Mouse (Mus musculus) c-Kit-positive CD71-negative TER-119-negative erythroid progenitor cells, embryonic 14.5 days (primary cell): ENCODE measurements around the gene Nptx2.

Experiments used
- DNase-seq: peaks from one replicate; pipeline ENCODE4 v3.0.0-alpha.2; 2013; ENCODE audit warnings: low read depth

Nptx2 gene

DNA sequence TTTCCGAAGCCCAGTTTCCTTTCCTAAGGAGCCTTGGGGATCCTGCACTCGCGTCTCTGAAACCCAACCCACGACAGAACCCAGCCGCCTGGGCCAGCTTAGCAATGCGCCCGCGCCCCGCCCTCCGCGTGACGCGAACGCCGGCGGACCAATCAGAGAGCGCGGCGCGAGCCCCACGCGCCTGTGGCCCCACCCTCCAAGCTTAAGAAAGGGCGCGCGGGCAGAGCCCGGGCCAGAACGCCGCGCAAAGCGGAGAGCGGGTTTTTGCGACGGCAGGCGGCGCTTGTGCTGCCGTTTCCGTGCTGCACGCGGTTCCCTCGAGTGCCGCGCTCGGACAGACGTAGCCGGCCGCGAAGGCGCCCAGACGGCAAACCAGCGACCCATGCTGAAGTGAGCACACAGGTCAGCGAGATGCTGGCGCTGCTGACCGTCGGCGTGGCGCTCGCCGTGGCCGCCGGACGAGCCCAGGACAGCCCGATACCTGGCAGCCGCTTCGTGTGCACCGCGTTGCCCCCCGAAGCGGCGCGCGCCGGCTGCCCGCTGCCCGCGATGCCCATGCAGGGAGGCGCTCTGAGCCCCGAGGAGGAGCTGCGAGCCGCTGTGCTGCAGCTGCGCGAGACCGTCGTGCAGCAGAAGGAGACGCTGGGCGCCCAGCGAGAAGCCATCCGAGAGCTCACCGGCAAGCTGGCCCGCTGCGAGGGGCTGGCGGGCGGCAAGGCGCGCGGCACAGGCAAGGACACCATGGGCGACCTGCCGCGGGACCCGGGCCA lies at the start of gene Nptx2:
TSS of gene Nptx2 (plus strand) at position 250 of the 770 bp plus-strand sequence.
- DNase-seq: no peak

- DNase-seq: no peak
Observed at GRCm38 (mm10) chr5:144496481-144496880, 49.2 kb upstream of the Nptx2 start.

DNA sequence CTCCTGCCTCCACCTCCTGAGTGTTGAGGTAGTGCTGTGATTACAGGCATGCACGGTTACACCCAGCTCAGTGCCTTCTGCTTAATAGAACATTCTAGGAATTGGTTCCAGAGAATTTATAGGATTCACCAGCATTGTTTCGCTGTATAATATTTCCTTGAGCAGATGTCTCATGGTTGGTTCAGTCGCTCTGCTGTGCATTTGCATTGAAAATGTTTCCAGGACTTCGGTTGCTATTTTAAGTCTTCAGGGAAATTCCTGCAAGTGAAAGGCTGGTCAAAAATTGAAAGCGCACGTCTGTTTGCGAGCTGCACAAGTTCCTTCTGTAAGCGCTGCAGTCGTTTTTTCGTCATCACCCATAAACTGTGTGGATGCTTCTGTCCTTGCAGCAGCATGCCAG lies 41.5 kb upstream of the Nptx2 start:
- no peak for DNase-seq

- no peak for DNase-seq
Observed at GRCm38 (mm10) chr5:144505731-144506130, 40.0 kb upstream of the Nptx2 start.

- DNase-seq: no peak
Observed at GRCm38 (mm10) chr5:144506156-144506555, 39.5 kb upstream of the Nptx2 start.

GRCm38 (mm10) chr5:144506689-144507552 lies 38.8 kb upstream of the Nptx2 start:
- DNase-seq: no peak

DNA sequence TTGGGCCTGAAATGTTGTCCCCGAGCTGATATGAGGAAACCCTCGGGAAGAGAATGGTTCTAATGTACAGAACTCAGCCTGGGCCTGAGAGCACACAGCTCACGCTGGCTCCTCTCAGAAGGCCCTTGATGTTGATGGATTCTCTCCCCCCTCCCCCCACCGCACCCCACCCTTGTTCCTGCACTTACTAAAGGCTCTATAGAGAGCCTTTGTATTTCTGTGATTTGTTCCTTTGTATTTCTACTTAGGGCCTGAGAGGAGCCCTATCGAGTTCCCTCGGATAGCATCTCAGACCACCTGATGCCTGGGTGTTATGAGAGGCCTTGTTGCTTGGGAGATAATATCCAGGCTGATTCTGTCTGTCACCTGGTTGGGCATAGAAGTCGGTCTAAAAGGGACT lies 36.3 kb upstream of the Nptx2 start:
- DNase-seq: no peak

GRCm38 (mm10) chr5:144514738-144515137 lies 31.0 kb upstream of the Nptx2 start:
- DNase-seq: no peak

DNA sequence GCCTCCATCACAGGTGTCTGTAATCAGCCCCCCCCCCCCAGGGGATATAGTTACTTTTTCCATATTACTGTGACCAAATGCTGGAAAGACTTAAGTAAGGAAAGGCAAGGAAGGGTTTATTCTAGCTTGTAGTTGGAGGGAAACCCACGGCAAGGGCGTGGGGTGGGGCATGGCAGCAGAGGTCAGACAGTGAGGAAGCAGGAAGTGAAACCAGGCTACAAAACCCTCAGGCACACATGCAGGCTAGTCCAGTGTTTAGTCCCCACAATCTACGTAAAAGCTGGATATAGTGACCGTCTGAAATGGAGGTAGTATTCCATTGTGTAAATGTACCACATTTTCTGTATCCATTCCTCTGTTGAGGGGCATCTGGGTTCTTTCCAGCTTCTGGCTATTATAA lies 30.5 kb upstream of the Nptx2 start:
- DNase-seq: no peak

DNA sequence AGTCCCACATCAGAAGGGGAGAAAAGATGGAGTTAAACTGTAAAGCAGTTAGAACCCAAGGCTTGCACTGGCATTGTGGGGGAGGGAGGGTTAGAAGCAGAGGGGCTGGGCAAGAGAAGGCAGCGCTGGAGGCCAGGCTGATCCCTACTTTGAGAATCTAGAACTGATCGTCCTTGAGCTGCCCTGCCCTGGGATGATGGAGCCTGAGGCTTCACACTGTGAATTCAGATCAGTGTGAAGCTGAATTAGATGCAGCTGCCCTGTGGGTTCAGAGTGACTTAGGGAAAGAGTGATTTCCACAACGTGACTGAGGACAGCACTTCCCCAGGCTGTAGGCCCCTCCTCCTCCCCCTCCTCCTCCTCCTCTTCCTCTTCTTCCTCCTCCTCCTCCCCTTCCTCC lies 25.6 kb upstream of the Nptx2 start:
- no peak for DNase-seq

- DNase-seq: no peak
Observed at GRCm38 (mm10) chr5:144524774-144525173, 20.9 kb upstream of the Nptx2 start.

DNA sequence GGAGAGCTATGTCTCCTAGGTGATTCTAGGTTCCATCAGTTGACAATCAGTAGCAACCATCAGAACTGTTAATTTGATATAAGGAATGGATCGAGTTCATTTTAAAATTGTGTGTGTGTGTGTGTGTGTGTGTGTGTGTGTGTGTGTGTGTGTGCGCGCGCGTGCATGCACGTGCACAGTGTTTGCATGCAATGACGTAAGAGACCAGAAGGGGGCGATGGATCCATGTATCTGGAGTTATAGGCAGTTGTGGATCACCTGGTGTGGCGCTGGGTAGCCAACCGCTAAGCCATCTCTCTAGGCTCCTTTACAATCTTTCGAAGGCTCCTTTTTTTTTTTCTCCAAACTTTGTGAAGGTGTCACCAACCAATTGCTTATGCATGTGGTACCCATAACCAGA lies 16.6 kb upstream of the Nptx2 start:
- DNase-seq: no peak

- no peak for DNase-seq
Observed at GRCm38 (mm10) chr5:144542711-144543308, 2.9 kb upstream of the Nptx2 start.

DNA sequence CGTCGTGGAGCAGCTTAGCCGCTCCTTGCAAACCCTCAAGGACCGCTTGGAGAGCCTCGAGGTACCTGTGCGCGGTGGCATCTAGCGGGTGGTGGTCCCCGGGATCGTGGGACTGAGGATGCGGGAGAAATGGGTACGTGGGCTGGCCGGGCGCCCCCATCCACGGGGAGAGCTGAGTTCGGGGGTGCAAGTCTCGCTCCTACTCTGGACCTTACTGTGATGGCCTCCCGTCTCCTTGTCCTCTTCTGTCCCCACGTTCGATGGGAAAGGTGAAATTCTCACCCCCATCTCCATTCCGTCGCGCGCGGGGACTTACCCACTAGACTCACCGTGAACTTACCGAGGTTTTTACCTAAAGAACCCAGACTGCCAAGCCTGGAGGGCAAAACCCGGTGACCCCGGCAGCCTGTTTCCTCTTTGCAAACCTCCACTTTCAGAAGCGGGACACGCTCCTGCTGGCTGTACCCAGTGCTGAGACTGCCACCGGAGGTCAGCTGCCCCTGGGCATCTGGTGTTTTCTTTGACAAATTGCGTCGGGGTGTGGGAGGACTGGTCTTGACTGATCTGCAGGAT lies 807 bp downstream of the Nptx2 start:
- no peak for DNase-seq

DNA sequence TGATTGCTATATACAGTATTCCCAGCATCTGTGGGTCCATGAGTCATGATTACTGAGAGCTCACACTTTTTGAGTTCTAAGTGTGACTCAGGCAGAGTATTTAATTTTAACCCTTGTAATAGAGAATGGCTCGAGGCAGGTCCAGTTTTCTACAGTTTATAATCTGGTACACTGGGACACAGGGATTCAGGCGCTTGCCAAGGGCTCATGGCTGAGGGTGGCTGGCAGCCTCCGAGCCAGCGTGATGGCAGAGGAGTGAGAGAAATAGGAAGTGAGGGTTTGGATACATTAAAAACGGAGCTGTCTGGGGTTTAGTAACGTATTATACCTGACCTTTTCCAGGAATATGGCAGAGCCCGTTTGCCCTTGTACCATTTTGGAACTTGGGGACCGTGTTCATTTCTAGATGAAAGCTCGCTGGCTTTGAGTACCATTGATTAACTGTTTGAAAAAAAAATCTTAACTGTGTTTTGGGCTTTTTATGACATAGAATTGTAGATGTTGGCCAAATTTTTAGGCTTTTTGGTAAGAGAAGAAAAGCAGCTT lies 1.7 kb downstream of the Nptx2 start:
- DNase-seq: no peak

DNA sequence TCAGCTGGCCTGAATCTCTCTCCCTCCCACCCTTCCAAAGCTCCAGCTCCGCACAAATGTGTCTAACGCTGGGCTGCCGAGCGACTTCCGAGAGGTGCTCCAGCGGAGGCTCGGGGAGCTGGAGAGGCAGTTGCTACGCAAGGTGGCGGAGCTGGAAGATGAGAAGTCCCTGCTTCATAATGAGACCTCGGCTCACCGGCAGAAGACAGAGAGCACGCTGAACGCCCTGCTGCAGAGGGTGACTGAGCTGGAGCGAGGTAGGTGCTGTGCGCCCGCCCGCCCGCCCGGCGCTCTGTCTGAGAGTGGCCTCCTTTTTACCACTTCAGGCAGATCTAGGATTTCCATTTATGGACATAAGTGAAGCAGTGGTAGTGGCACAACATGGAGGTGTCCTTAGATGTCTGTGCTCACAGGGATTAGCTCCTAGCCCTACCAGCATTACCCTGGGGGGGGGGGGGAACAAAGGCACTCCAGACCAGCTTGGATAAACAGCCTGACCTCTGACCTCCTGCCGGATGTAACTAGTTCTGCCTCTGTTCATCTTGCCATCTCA lies 2.5 kb downstream of the Nptx2 start:
- no peak for DNase-seq

DNA sequence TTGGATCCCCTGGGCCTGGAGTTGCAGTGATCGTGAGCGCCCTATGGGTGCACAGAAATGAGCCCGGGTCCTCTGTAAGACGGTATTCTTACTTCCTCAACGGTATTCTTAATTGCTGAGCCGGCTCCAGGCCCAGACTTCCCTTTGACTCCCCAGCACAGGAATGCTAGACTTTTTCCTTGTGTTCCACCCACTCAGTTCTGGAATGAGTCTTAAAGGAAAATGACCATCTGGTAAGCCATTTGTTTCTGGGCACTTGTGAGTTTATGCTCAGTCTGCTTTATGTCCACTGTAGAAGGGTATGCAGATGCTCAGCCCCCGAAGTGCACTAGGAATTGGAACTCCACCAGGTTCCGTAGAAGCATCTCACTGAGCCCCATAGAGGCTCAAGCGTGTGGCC lies 4.3 kb downstream of the Nptx2 start:
- no peak for DNase-seq

- DNase-seq: no peak
Observed at GRCm38 (mm10) chr5:144550622-144551137, 5.0 kb downstream of the Nptx2 start.

DNA sequence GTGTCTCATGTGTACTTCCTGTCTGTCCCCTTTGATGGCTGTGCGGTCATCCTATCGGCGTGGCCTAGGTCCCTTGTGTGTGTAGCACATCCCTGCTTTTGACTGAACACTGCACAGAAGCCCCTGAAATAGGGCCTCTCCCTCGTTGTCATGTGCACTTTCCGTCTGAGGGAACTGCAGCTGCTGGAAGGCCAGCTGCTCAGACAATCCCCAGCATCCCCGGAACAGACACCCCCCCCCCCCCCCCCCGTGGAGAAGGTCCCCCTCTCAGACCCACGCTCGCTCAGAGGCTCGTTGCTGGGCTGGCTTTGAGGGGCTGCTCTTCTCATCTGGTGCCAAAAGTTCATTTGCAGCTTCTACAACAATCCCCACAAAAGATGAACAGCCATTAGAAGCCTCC lies 11.0 kb downstream of the Nptx2 start:
- DNase-seq: no peak

- no peak for DNase-seq
Observed at GRCm38 (mm10) chr5:144557363-144557762, 11.7 kb downstream of the Nptx2 start.

DNA sequence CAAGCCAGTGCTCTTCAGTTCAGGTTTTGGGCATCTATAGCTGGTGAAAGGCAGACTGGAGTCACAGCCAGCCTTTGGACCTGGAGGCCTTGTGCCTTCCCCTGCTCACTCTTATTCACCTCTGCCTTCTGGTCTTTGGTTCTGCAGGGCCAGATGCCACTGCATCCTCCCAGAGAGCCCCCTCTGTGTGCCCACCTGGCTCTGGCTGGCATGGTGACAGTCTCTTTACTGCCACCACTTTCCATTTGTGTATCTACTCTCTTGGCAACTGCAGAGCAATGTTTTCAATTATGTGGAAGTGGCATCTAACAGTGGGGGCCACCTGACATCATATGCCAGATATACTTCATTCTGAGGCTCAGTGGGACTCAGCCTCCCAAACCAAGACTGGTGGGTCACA lies 12.8 kb downstream of the Nptx2 start:
- no peak for DNase-seq

DNA sequence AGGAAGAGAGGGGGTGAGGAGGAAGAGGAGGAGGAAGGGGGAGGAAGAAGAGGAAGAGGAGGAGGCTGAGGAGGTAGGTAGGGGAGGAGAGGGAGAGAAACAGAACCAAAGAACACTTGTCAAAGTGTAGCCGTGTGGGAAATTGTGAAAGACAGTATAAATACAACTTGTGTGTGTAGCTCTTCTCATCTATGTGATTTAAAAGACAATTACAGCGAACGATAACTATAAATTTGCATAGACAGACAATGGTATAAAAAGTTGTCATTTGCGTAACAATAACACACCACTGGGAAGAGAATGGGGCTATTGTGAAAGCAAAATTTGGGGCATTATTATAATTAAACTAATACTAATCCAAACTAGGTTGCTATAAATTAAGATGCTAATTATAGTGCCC lies 20.0 kb downstream of the Nptx2 start:
- no peak for DNase-seq
